9 mouse cellular contexts compared by ENCODE assay signal in the genomic region with DNA sequence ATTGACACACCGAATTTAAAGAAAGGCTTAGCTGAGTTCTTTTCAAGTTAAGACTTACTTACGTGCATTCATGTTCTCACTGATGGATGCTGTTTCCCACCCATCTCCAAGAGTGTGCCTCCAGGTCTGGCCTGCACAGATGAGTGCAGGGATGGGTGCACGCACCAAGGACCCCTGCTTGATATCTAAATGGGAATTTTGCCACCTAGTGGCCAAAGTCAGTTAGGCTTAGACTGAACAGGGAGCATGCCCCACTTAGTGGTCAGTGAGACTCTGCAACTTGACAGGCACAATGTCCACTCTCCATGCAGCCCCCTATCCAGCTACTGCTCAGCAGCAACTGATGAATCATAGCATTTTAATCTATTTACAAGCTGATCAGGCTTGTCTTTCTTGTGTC. TPM values are rescaled to one million over a fixed set of nuclear protein-coding genes. Genes with fewer than 3 reads are reported as not detected.
DNase-seq lines count a peak whose midpoint lies in the region; ATAC-seq and TF ChIP-seq lines count a peak whose summit lies in the region.
"Had no signal": no experiment of that assay in that cellular context is flagged by ENCODE, and none has a peak within 500 bp of the region (broad histone marks: within the 10 kb centered on the region; RNA-seq: fewer than 3 reads in every experiment).

No protein-coding gene starts in this region.

- no peak for TF ChIP-seq POLR2A in brain, embryonic 14.5 days (IDR thresholded peaks at IDR 0.05; ENCODE audit: borderline replicate concordance, extremely low read depth, insufficient read depth, insufficient read length, poor library complexity, severe bottlenecking)

- H3K4me1 ChIP-seq in hindbrain, embryonic 12.5 days, result no peaks in the 10 kb centered on the region
- H3K4me1 ChIP-seq in lung, embryonic 14.5 days (ENCODE audit: insufficient read depth), result no peaks in the 10 kb centered on the region
- H3K4me1 ChIP-seq: limb, embryonic 15.5 days had no signal

- H3K4me2 ChIP-seq in hindbrain, embryonic 12.5 days (replicated peaks), result no peak overlapping the region
- H3K4me2 ChIP-seq in lung, embryonic 14.5 days, result no peak overlapping the region
- H3K4me2 ChIP-seq: limb, embryonic 15.5 days had no signal

- H3K27me3 ChIP-seq in C2C12 (ENCODE audit: control insufficient read depth, insufficient read depth, insufficient read length), result no peaks in the 10 kb centered on the region
- no peaks in the 10 kb centered on the region for H3K27me3 ChIP-seq in hindbrain, embryonic 12.5 days
- H3K27me3 ChIP-seq in lung, embryonic 14.5 days (ENCODE audit: insufficient read depth, low read length), result no peaks in the 10 kb centered on the region
- H3K27me3 ChIP-seq: limb, embryonic 15.5 days had no signal

- peak; percentile 57; the same call in 1 of the 2 replicates for ATAC-seq in frontal cortex, adult (ENCODE audit: low TSS enrichment)
- peak; percentile 71; the same call in 1 of the 2 replicates for ATAC-seq in hindbrain, embryonic 12.5 days (ENCODE audit: low FRiP score)
- ATAC-seq in lung, embryonic 14.5 days (ENCODE audit: insufficient read depth), result 0 out of 2 replicates have a peak, but pooled peaks have one; percentile 63

- H3K27ac ChIP-seq in hindbrain, embryonic 12.5 days, result no peak overlapping the region
- no peak overlapping the region for H3K27ac ChIP-seq in lung, embryonic 14.5 days (ENCODE audit: low read depth)
- H3K27ac ChIP-seq: limb, embryonic 15.5 days had no signal

- no peak for DNase-seq in frontal cortex, postnatal 10 days (ENCODE audit: low spot score in 2 of 2)
- DNase-seq in brain, embryonic 14.5 days (ENCODE audit: low read depth), result peak; percentile 53
- DNase-seq in lung, embryonic 14.5 days, result peak; percentile 78
- DNase-seq in retina, postnatal 7 days (ENCODE audit: low read depth, low spot score), result peak; percentile 41
- DNase-seq in right cerebral cortex, adult 18-20 months, result no peak

- H3K9me3 ChIP-seq in hindbrain, embryonic 12.5 days (replicated peaks), result no peaks in the 10 kb centered on the region
- no peaks in the 10 kb centered on the region for H3K9me3 ChIP-seq in lung, embryonic 14.5 days (ENCODE audit: low read depth, low read length)
- H3K9me3 ChIP-seq: limb, embryonic 15.5 days had no signal

- H3ac ChIP-seq in C2C12 (ENCODE audit: control insufficient read depth, insufficient read length, low read depth), result no peak overlapping the region

- TF ChIP-seq CTCF in C2C12 (IDR thresholded peaks at IDR 0.05; ENCODE audit: control insufficient read depth, insufficient read depth, insufficient read length), result peak; percentile 15
- peak; percentile 70; the same call in 1 of the 2 replicates for TF ChIP-seq CTCF in brain, embryonic 14.5 days (IDR thresholded peaks at IDR 0.05; ENCODE audit: borderline replicate concordance, extremely low read depth, insufficient read depth, insufficient read length)
- peak; percentile 82 for TF ChIP-seq CTCF in lung, embryonic 14.5 days (IDR thresholded peaks at IDR 0.05; ENCODE audit: low read depth)

- WGBS in hindbrain, embryonic 12.5 days, result 62% methylated on average over 3 of the region's 3 CpGs
- WGBS in lung, embryonic 14.5 days, result 52% methylated on average over 3 of the region's 3 CpGs

- H3K9ac ChIP-seq in hindbrain, embryonic 12.5 days, result no peak overlapping the region
- H3K9ac ChIP-seq in lung, embryonic 14.5 days, result no peak overlapping the region
- H3K9ac ChIP-seq: limb, embryonic 15.5 days had no signal

- H3K4me3 ChIP-seq in C2C12 (ENCODE audit: insufficient read depth, poor library complexity, severe bottlenecking), result no peak overlapping the region
- H3K4me3 ChIP-seq in hindbrain, embryonic 12.5 days, result no peak overlapping the region
- no peak overlapping the region for H3K4me3 ChIP-seq in lung, embryonic 14.5 days (ENCODE audit: low read depth, low read length)
- H3K4me3 ChIP-seq: limb, embryonic 15.5 days had no signal

- H3K79me3 ChIP-seq in C2C12 (ENCODE audit: low read depth), result no peaks in the 10 kb centered on the region

- H3K79me2 ChIP-seq in C2C12 (ENCODE audit: control insufficient read depth, insufficient read depth), result no peaks in the 10 kb centered on the region

- no peaks in the 10 kb centered on the region for H3K36me3 ChIP-seq in C2C12 (ENCODE audit: control insufficient read depth, insufficient read depth)
- no peaks in the 10 kb centered on the region for H3K36me3 ChIP-seq in hindbrain, embryonic 12.5 days
- no peaks in the 10 kb centered on the region for H3K36me3 ChIP-seq in lung, embryonic 14.5 days (ENCODE audit: insufficient read depth)
- H3K36me3 ChIP-seq: limb, embryonic 15.5 days had no signal

TF ChIP-seq in C2C12, 6 proteins besides CTCF, POLR2A, EP300 and RAD21:
- no peak for TF ChIP-seq MYOD1 (IDR thresholded peaks at IDR 0.05; ENCODE audit: control insufficient read depth, insufficient read length, low read depth)

RNA-seq across cellular contexts. Expression of a gene that starts 47.8 kb away (rescaled TPM):
- 79.7 TPM for polyA plus RNA-seq in C2C12 (2012; fragmentation: generic; extraction: Trizol)
- polyA plus RNA-seq in brain, embryonic 14.5 days (2012; rRNA removed), result 183 and 201 TPM in 2 replicates
- polyA plus RNA-seq in hindbrain, embryonic 12.5 days (2016; fragmentation: Nextera tagmentation; extraction: Ambion mirVana), result 227 and 270 TPM in 2 replicates
- 143 and 146 TPM in 2 replicates for polyA plus RNA-seq in lung, embryonic 14.5 days (2014; fragmentation: Nextera tagmentation; extraction: Ambion mirVana)

RNA-seq across cellular contexts. Expression of a gene that starts 48.1 kb away (rescaled TPM):
- 0.35 TPM for polyA plus RNA-seq in C2C12 (2012; fragmentation: generic; extraction: Trizol)
- 0.93 TPM in 1 of 2 replicates, not detected in the other for polyA plus RNA-seq in brain, embryonic 14.5 days (2012; rRNA removed)
- not detected in 2 replicates for polyA plus RNA-seq in hindbrain, embryonic 12.5 days (2016; fragmentation: Nextera tagmentation; extraction: Ambion mirVana)
- polyA plus RNA-seq in lung, embryonic 14.5 days (2014; fragmentation: Nextera tagmentation; extraction: Ambion mirVana), result not detected in 2 replicates
- polyA plus RNA-seq: limb, embryonic 15.5 days had no signal

Comparison
In these comparisons a context has a peak if more than half of its experiments do, and no peak if none do; other contexts are left out.
1. DNase-seq: peak in brain, embryonic 14.5 days (single experiment), lung, embryonic 14.5 days (single experiment) and retina, postnatal 7 days (single experiment); none in frontal cortex, postnatal 10 days (0 of 2) and right cerebral cortex, adult 18-20 months (single experiment).
2. CTCF ChIP-seq: peak in every context shown above with its lines; median percentile 82 in lung, embryonic 14.5 days; 70 in brain, embryonic 14.5 days; 15 in C2C12.
3. Peak in every context shown above with its lines, with median percentiles within 50 percentile points of each other: ATAC-seq.